Mouse (Mus musculus) forebrain, embryonic 12.5 days (tissue): ENCODE results near the gene Dlat. TPM values are rescaled to one million over a fixed set of nuclear protein-coding genes. Genes with fewer than 3 reads are reported as not detected.

Experiments
- ATAC-seq: fragments of 200-750 bp; cut with Nextera tagmentation; 2 replicates; pipeline ENCODE4 v1.8.0; 2017; ENCODE audit warnings: moderate TSS enrichment; ENCODE audit not compliant: low FRiP score
- H3K27ac ChIP-seq: fragments of 300-500 bp; sonication (generic); 2 replicates; pipeline ENCODE4 v1.5.1; 2016; ENCODE audit warnings: mild to moderate bottlenecking
- H3K27me3 ChIP-seq: fragments of 300-500 bp; sonication (generic); 2 replicates; pipeline ENCODE4 v1.6.1; 2016; ENCODE audit warnings: mild to moderate bottlenecking
- H3K36me3 ChIP-seq: fragments of 300-500 bp; sonication (generic); replicated peaks from 2 replicates; pipeline ENCODE4 v1.6.1; 2016; ENCODE audit warnings: mild to moderate bottlenecking
- H3K4me1 ChIP-seq: fragments of 300-500 bp; sonication (generic); 2 replicates; pipeline ENCODE4 v1.6.1; 2016
- H3K4me2 ChIP-seq: fragments of 300-500 bp; sonication (generic); 2 replicates; pipeline ENCODE4 v1.6.1; 2016; ENCODE audit warnings: mild to moderate bottlenecking, moderate library complexity
- H3K4me3 ChIP-seq: fragments of 300-500 bp; sonication (generic); replicated peaks from 2 replicates; pipeline ENCODE4 v1.5.1; 2016; ENCODE audit warnings: mild to moderate bottlenecking
- H3K9ac ChIP-seq: fragments of 300-500 bp; sonication (generic); 2 replicates; pipeline ENCODE4 v1.6.1; 2016; ENCODE audit warnings: mild to moderate bottlenecking
- H3K9me3 ChIP-seq: fragments of 300-500 bp; sonication (generic); 2 replicates; pipeline ENCODE4 v1.6.1; 2016
- WGBS: fragments of 180-500 bp; shearing (Covaris S2); methylation state at CpG from one replicate; pipeline ENCODE4 v1.1.7; 2016; 5-methylcytosine and 5-hydroxymethylcytosine counted together
- polyA plus RNA-seq: library from polyadenylated mRNA; unstranded; fragments of >200 nt; fragmentation: Nextera tagmentation; extraction: Ambion mirVana; gene quantifications from 2 replicates; pipeline ENCODE4 v1.2.1, GENCODE M21; 2016

The Dlat gene
- polyA plus RNA-seq, 1 experiment from 2014 or later = 48.3 TPM

GRCm38 (mm10) chr9:50686866-50687652 lies 27.5 kb upstream of the Dlat start:
- Histone ChIP-seq H3K4me2 (no peak overlapping the region), H3K27me3 (no peaks in the 10 kb centered on the region), H3K36me3 (peaks cover 22% of the 10 kb centered on the region), H3K4me3 (no peak overlapping the region), H3K9ac (no peak overlapping the region), H3K9me3 (no peaks in the 10 kb centered on the region), H3K27ac (no peak overlapping the region), H3K4me1 (0 out of 2 replicates have a peak, but pooled peaks cover 2% of the 10 kb centered on the region)
- WGBS = 88% methylated on average over 6 of the region's 6 CpGs
- no peak for ATAC-seq

GRCm38 (mm10) chr9:50681727-50682126 lies 22.1 kb upstream of the Dlat start:
- Histone ChIP-seq H3K4me3 (no peak overlapping the region), H3K9me3 (no peaks in the 10 kb centered on the region), H3K27ac (no peak overlapping the region), H3K27me3 (no peaks in the 10 kb centered on the region), H3K4me1 (no peaks in the 10 kb centered on the region), H3K4me2 (no peak overlapping the region), H3K36me3 (peaks cover 32% of the 10 kb centered on the region), H3K9ac (no peak overlapping the region)
- ATAC-seq = no peak
- 76% methylated on average over 7 of the region's 7 CpGs for WGBS

GRCm38 (mm10) chr9:50679406-50679805 lies 19.8 kb upstream of the Dlat start:
- Histone ChIP-seq H3K9me3 (no peaks in the 10 kb centered on the region), H3K27ac (no peak overlapping the region), H3K9ac (no peak overlapping the region), H3K4me3 (no peak overlapping the region), H3K27me3 (no peaks in the 10 kb centered on the region), H3K4me2 (no peak overlapping the region), H3K4me1 (no peaks in the 10 kb centered on the region), H3K36me3 (peaks cover 39% of the 10 kb centered on the region)
- whole genome bisulfite sequencing = 92% methylated on average over 1 of the region's 1 CpGs
- ATAC-seq = no peak

- Histone ChIP-seq H3K4me2 (no peak overlapping the region), H3K4me1 (no peaks in the 10 kb centered on the region), H3K9ac (no peak overlapping the region), H3K27ac (no peak overlapping the region), H3K4me3 (no peak overlapping the region), H3K27me3 (no peaks in the 10 kb centered on the region), H3K36me3 (peaks cover 16% of the 10 kb centered on the region; the same call in 1 of the 2 replicates), H3K9me3 (no peaks in the 10 kb centered on the region)
- no peak for ATAC-seq
- 16% methylated on average over 1 of the region's 1 CpGs for WGBS
These were observed 15.2 kb upstream of the Dlat start for GRCm38 (mm10) chr9:50674771-50675170.

GRCm38 (mm10) chr9:50670690-50671089 lies 11.1 kb upstream of the Dlat start:
- Histone ChIP-seq H3K4me3 (no peak overlapping the region), H3K4me2 (no peak overlapping the region), H3K27me3 (no peaks in the 10 kb centered on the region), H3K36me3 (peaks cover 9% of the 10 kb centered on the region), H3K4me1 (no peaks in the 10 kb centered on the region), H3K9me3 (no peaks in the 10 kb centered on the region), H3K9ac (no peak overlapping the region), H3K27ac (no peak overlapping the region)
- WGBS = 33% methylated on average over 5 of the region's 5 CpGs
- 0 out of 2 replicates have a peak, but pooled peaks have one; percentile 46 for ATAC-seq

GRCm38 (mm10) chr9:50667579-50668498 lies 8.3 kb upstream of the Dlat start:
- H3K9ac ChIP-seq = no peak overlapping the region
- 82% methylated on average over 8 of the region's 8 CpGs for WGBS
- no peak overlapping the region for H3K27ac ChIP-seq
- no peak overlapping the region for H3K4me3 ChIP-seq
- H3K4me2 ChIP-seq = no peak overlapping the region
- H3K36me3 ChIP-seq = peaks cover 14% of the 10 kb centered on the region
- ATAC-seq = no peak
- no peaks in the 10 kb centered on the region for H3K27me3 ChIP-seq
- H3K9me3 ChIP-seq = no peaks in the 10 kb centered on the region
- H3K4me1 ChIP-seq = no peaks in the 10 kb centered on the region

GRCm38 (mm10) chr9:50666442-50666841 lies 6.9 kb upstream of the Dlat start:
- H3K27ac ChIP-seq = no peak overlapping the region
- H3K4me2 ChIP-seq = no peak overlapping the region
- H3K27me3 ChIP-seq = no peaks in the 10 kb centered on the region
- WGBS = 92% methylated on average over 6 of the region's 6 CpGs
- ATAC-seq = no peak
- H3K36me3 ChIP-seq = peaks cover 14% of the 10 kb centered on the region
- H3K9ac ChIP-seq = no peak overlapping the region
- no peaks in the 10 kb centered on the region for H3K4me1 ChIP-seq
- H3K4me3 ChIP-seq = no peak overlapping the region
- no peaks in the 10 kb centered on the region for H3K9me3 ChIP-seq

- ATAC-seq = no peak
- H3K4me2 ChIP-seq = no peak overlapping the region
- H3K4me1 ChIP-seq = peaks cover 6% of the 10 kb centered on the region
- H3K27ac ChIP-seq = no peak overlapping the region
- no peak overlapping the region for H3K9ac ChIP-seq
- H3K4me3 ChIP-seq = no peak overlapping the region
- no peaks in the 10 kb centered on the region for H3K9me3 ChIP-seq
- H3K27me3 ChIP-seq = no peaks in the 10 kb centered on the region
- peaks cover 14% of the 10 kb centered on the region for H3K36me3 ChIP-seq
- WGBS = 88% methylated on average over 5 of the region's 5 CpGs
These were observed 5.2 kb upstream of the Dlat start for GRCm38 (mm10) chr9:50664826-50665225.

- no peaks in the 10 kb centered on the region for H3K27me3 ChIP-seq
- H3K4me1 ChIP-seq = peaks cover 20% of the 10 kb centered on the region
- 23% methylated on average over 12 of the region's 12 CpGs for WGBS
- peak overlapping the region; percentile 74 for H3K4me2 ChIP-seq
- H3K9me3 ChIP-seq = no peaks in the 10 kb centered on the region
- no peak for ATAC-seq
- H3K36me3 ChIP-seq = peaks cover 23% of the 10 kb centered on the region
- no peak overlapping the region for H3K27ac ChIP-seq
- H3K4me3 ChIP-seq = peak overlapping the region; percentile 91
- 0 out of 2 replicates have a peak overlapping the region, but pooled peaks have one; percentile 86 for H3K9ac ChIP-seq
These were observed 851 bp upstream of the Dlat start for GRCm38 (mm10) chr9:50660431-50660830.

- peak overlapping the region; percentile 81 for H3K27ac ChIP-seq
- peak overlapping the region; percentile 86 for H3K9ac ChIP-seq
- H3K9me3 ChIP-seq = no peaks in the 10 kb centered on the region
- peak; percentile 79; the same call in 1 of the 2 replicates for ATAC-seq
- H3K36me3 ChIP-seq = peaks cover 34% of the 10 kb centered on the region
- H3K4me3 ChIP-seq = peak overlapping the region; percentile 91
- H3K27me3 ChIP-seq = no peaks in the 10 kb centered on the region
- under 1% methylated on average over 28 of the region's 28 CpGs for WGBS
- H3K4me1 ChIP-seq = peaks cover 20% of the 10 kb centered on the region
- peak overlapping the region; percentile 74 for H3K4me2 ChIP-seq
These were observed 615 bp downstream of the Dlat start for GRCm38 (mm10) chr9:50658941-50659388.

- ATAC-seq = no peak
- H3K9ac ChIP-seq = peak overlapping the region; percentile 86
- H3K27me3 ChIP-seq = no peaks in the 10 kb centered on the region
- peaks cover 40% of the 10 kb centered on the region for H3K36me3 ChIP-seq
- no peaks in the 10 kb centered on the region for H3K9me3 ChIP-seq
- peak overlapping the region; percentile 91 for H3K4me3 ChIP-seq
- 27% methylated on average over 5 of the region's 5 CpGs for WGBS
- H3K4me1 ChIP-seq = peaks cover 20% of the 10 kb centered on the region
- no peak overlapping the region for H3K27ac ChIP-seq
- H3K4me2 ChIP-seq = peak overlapping the region; percentile 74
These were observed 1.2 kb downstream of the Dlat start for GRCm38 (mm10) chr9:50658391-50658790.

- H3K27me3 ChIP-seq = no peaks in the 10 kb centered on the region
- no peak overlapping the region for H3K27ac ChIP-seq
- no peak overlapping the region for H3K9ac ChIP-seq
- H3K4me1 ChIP-seq = no peaks in the 10 kb centered on the region
- H3K4me3 ChIP-seq = no peak overlapping the region
- H3K36me3 ChIP-seq = peaks cover 95% of the 10 kb centered on the region
- H3K4me2 ChIP-seq = no peak overlapping the region; the same call in 1 of the 2 replicates
- no peak for ATAC-seq
- 94% methylated on average over 10 of the region's 10 CpGs for WGBS
- no peaks in the 10 kb centered on the region for H3K9me3 ChIP-seq
These were observed 9.1 kb downstream of the Dlat start for GRCm38 (mm10) chr9:50650503-50650902.
